Mouse (Mus musculus) cerebellum, adult 8-10 months (tissue): ENCODE measurements at regions not wholly inside any gene's neighbourhood (a gene's known extent, or its start where the extent isn't known, plus 50 kb on each side); places are given as distances from the start of the nearest gene placed in this dataset.

Experiments used
- DNase-seq: peaks from one replicate; pipeline ENCODE4 v3.0.0; 2022

- DNase-seq: no peak
These were observed 141.1 kb upstream of the Rasa1 start for GRCm38 (mm10) chr13:85430040-85430439.

- DNase-seq: no peak
These were observed 129.7 kb upstream of the Rasa1 start for GRCm38 (mm10) chr13:85418671-85419070.

- no peak for DNase-seq
These were observed 126.0 kb upstream of the Rasa1 start for GRCm38 (mm10) chr13:85414951-85415350.

GRCm38 (mm10) chr13:85411327-85411726 lies 122.4 kb upstream of the Rasa1 start:
- no peak for DNase-seq

DNA sequence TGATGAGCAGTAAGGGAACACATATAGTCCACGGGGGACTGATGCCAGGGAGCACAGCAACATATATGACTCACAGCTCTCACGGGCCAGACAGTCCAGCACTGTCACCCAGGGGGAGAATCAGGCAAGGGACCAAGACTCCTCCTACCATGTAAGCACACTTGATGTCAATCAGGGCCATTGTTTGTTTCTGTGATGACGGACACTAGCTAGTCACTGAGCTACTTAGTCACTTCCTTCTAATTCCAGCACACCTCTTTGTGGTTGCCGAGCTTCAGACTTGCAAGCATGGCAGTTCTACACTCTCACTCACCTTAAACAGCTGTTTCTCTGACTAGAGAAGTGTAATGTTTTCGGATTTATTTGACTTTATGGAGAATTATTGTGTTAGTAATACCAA lies 109.9 kb upstream of the Rasa1 start:
- no peak for DNase-seq

GRCm38 (mm10) chr13:85376338-85376998 lies 87.5 kb upstream of the Rasa1 start:
- DNase-seq: no peak

GRCm38 (mm10) chr13:85359621-85360020 lies 70.7 kb upstream of the Rasa1 start:
- no peak for DNase-seq

DNA sequence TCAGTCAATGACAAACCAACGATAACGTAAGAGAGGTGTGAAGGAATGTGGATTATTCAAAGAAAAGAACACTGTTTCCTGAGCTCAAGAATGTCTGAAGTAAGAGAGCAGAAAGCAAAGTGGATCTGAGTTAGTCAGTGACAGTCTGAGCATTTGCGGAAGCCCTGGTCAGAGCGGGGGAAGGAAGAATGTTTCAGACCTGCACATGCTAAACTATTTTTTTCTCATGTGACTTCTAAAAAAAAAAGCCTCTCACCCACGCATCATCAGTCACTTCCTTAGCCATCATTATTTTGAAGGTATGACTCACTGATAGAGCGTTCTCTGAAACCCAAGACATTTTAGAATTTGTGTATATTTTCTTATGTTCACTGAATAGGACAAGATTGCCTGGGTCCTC lies 70.2 kb upstream of the Rasa1 start:
- no peak for DNase-seq

GRCm38 (mm10) chr13:85352061-85352460 lies 63.1 kb upstream of the Rasa1 start:
- DNase-seq: no peak
